Mouse (Mus musculus) spleen, embryonic (tissue): Measurements from ENCODE around the gene Fbxo9.

ENCODE experiments used
- CTCF ChIA-PET: fragments of 350-600 bp; sonication (Branson Sonifier 250); formaldehyde crosslinking; loops from one replicate; lab custom pipeline; 2022; lab: Charles Lee

Gene Fbxo9

GRCm38 (mm10) chr9:78073713-78074340, 35.0 kb downstream of the Fbxo9 start:
- CTCF ChIA-PET: interaction anchor here (0.5 to 0.7 kb wide), 2 partner anchors 400 to 455 kb away, joined by 3 read pairs; no protein-coding TSS in a partner anchor

- CTCF ChIA-PET: interaction anchor here (0.7 kb wide), 2 partner anchors 163 to 455 kb away, joined by 3 to 5 read pairs; no protein-coding TSS in a partner anchor
Measured at GRCm38 (mm10) chr9:78073291-78073690, 35.6 kb downstream of the Fbxo9 start.

GRCm38 (mm10) chr9:78071626-78072025, 37.2 kb downstream of the Fbxo9 start:
- CTCF ChIA-PET: no interaction called here

GRCm38 (mm10) chr9:78070496-78070895, 38.4 kb downstream of the Fbxo9 start:
- CTCF ChIA-PET: no interaction called here

- CTCF ChIA-PET: no interaction called here
Measured at GRCm38 (mm10) chr9:78064121-78064520, 44.7 kb downstream of the Fbxo9 start.

- CTCF ChIA-PET: no interaction called here
Measured at GRCm38 (mm10) chr9:78062392-78062791, 46.5 kb downstream of the Fbxo9 start.

GRCm38 (mm10) chr9:78059525-78060120, 49.2 kb downstream of the Fbxo9 start:
- CTCF ChIA-PET: no interaction called here

- CTCF ChIA-PET: no interaction called here
Measured at GRCm38 (mm10) chr9:78054298-78054697, 54.6 kb downstream of the Fbxo9 start.

- CTCF ChIA-PET: no interaction called here
Measured at GRCm38 (mm10) chr9:78053821-78054220, 55.0 kb downstream of the Fbxo9 start.

GRCm38 (mm10) chr9:78051677-78052076, 57.2 kb downstream of the Fbxo9 start, which contains the start of gene Gcm1:
TSS of gene Gcm1 (plus strand) at chr9:78051924.
- CTCF ChIA-PET: no interaction called here

GRCm38 (mm10) chr9:78050452-78050970, 58.4 kb downstream of the Fbxo9 start:
- CTCF ChIA-PET: interaction anchor here (0.6 kb wide), 1 partner anchor 429 kb away, joined by 3 read pairs; no protein-coding TSS in a partner anchor

- CTCF ChIA-PET: no interaction called here
Measured at GRCm38 (mm10) chr9:78046755-78047154, 62.1 kb downstream of the Fbxo9 start.

GRCm38 (mm10) chr9:78045171-78045570, 63.7 kb downstream of the Fbxo9 start:
- CTCF ChIA-PET: no interaction called here

GRCm38 (mm10) chr9:78038755-78039489, 69.9 kb downstream of the Fbxo9 start:
- CTCF ChIA-PET: interaction anchor here (0.5 to 0.6 kb wide), 2 partner anchors 47 to 231 kb away, joined by 7 to 10 read pairs; no protein-coding TSS in a partner anchor

- CTCF ChIA-PET: no interaction called here
Measured at GRCm38 (mm10) chr9:78035831-78036230, 73.0 kb downstream of the Fbxo9 start.

GRCm38 (mm10) chr9:78035296-78035695, 73.6 kb downstream of the Fbxo9 start:
- CTCF ChIA-PET: interaction anchor here (0.6 kb wide), 1 partner anchor 46 kb away, joined by 6 read pairs; no protein-coding TSS in a partner anchor

- CTCF ChIA-PET: no interaction called here
Measured at GRCm38 (mm10) chr9:78032930-78033329, 75.9 kb downstream of the Fbxo9 start.
